Mouse (Mus musculus): ENCODE measurements around the gene Cdk5rap1. TPM values are rescaled to one million over a fixed set of nuclear protein-coding genes. Genes with fewer than 3 reads are reported as not detected.

The Cdk5rap1 gene
- 10.6 and 18.5 TPM in 2 replicates for polyA plus RNA-seq (2014; fragmentation: Nextera tagmentation; extraction: Ambion mirVana)

- peak within 1 kb of the TSS; percentile 83 for H3K4me3 ChIP-seq (ENCODE audit: low read length)
- peak within 1 kb of the TSS; percentile 95 for H3K27ac ChIP-seq (ENCODE audit: low read depth, low read length)
- WGBS: 14% methylated on average over 9 of the region's 9 CpGs
- H3K9ac ChIP-seq (ENCODE audit: low read depth, low read length): peak within 1 kb of the TSS; percentile 88
- peak within 1 kb of the TSS; percentile 67 for H3K4me2 ChIP-seq (replicated peaks; ENCODE audit: low read depth, low read length)
- peaks cover 17% of the 10 kb centered on the region; the same call in 1 of the 2 replicates for H3K36me3 ChIP-seq (ENCODE audit: control insufficient read depth, insufficient read depth, low read length)
- H3K9me3 ChIP-seq (ENCODE audit: control insufficient read depth, low read length): no peaks in the 10 kb centered on the region
- H3K27me3 ChIP-seq (ENCODE audit: control insufficient read depth, insufficient read depth, low read length): no peaks in the 10 kb centered on the region
- 0 out of 2 replicates have a peak, but pooled peaks cover 3% of the 10 kb centered on the region for H3K4me1 ChIP-seq (ENCODE audit: control insufficient read depth, insufficient read depth, low read length)
- ATAC-seq (ENCODE audit: low FRiP score, low TSS enrichment): peak; percentile 60
These were observed at the start of gene Cdk5rap1 for GRCm38 (mm10) chr2:154372842-154373500. Gene Cdk5rap1, minus strand, starts transcription at chr2:154373010.

DNA sequence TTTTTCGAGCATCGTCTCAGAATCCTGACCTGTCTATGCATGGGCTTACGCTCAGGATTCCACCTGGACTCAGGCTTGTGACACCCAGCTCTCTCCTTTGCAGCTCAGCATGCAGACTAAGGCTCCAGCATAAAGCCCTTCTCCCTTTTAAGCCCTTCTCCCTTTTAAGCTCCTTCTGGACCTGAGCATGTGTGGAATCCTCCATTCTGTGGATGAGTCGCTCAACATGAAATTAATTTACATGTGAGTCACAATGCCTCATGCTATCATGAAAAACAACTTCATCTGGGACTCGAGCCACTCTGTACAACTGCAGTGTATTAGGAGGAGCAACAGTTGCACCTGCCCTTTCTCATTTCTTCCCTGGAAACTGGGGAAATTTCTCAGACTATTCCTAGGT, 49.4 kb upstream of the Cdk5rap1 start:
- WGBS: 83% methylated on average over 5 of the region's 5 CpGs
- H3K36me3 ChIP-seq (ENCODE audit: control insufficient read depth, insufficient read depth, low read length): no peaks in the 10 kb centered on the region

GRCm38 (mm10) chr2:154420942-154421731, 48.3 kb upstream of the Cdk5rap1 start:
- H3K9ac ChIP-seq (ENCODE audit: low read depth, low read length): no peak overlapping the region
- no peak overlapping the region for H3K4me3 ChIP-seq (ENCODE audit: low read length)
- no peaks in the 10 kb centered on the region for H3K27me3 ChIP-seq (ENCODE audit: control insufficient read depth, insufficient read depth, low read length)
- H3K36me3 ChIP-seq (ENCODE audit: control insufficient read depth, insufficient read depth, low read length): no peaks in the 10 kb centered on the region
- peaks cover 5% of the 10 kb centered on the region; the same call in 1 of the 2 replicates for H3K9me3 ChIP-seq (ENCODE audit: control insufficient read depth, low read length)
- no peak overlapping the region for H3K4me2 ChIP-seq (replicated peaks; ENCODE audit: low read depth, low read length)
- H3K27ac ChIP-seq (ENCODE audit: low read depth, low read length): no peak overlapping the region
- 36% methylated on average over 7 of the region's 7 CpGs for WGBS
- ATAC-seq (ENCODE audit: low FRiP score, low TSS enrichment): peak; percentile 53
- H3K4me1 ChIP-seq (ENCODE audit: control insufficient read depth, insufficient read depth, low read length): peaks cover 5% of the 10 kb centered on the region; the same call in 1 of the 2 replicates

More for the DNA sequence above, 49.4 kb upstream of the Cdk5rap1 start:
- peaks cover 5% of the 10 kb centered on the region; the same call in 1 of the 2 replicates for H3K4me1 ChIP-seq (ENCODE audit: control insufficient read depth, insufficient read depth, low read length)
- no peak overlapping the region for H3K27ac ChIP-seq (ENCODE audit: low read depth, low read length)
- peaks cover 5% of the 10 kb centered on the region; the same call in 1 of the 2 replicates for H3K9me3 ChIP-seq (ENCODE audit: control insufficient read depth, low read length)
- no peaks in the 10 kb centered on the region for H3K27me3 ChIP-seq (ENCODE audit: control insufficient read depth, insufficient read depth, low read length)
- no peak overlapping the region for H3K4me2 ChIP-seq (replicated peaks; ENCODE audit: low read depth, low read length)
- H3K4me3 ChIP-seq (ENCODE audit: low read length): no peak overlapping the region
- no peak for ATAC-seq (ENCODE audit: low FRiP score, low TSS enrichment)
- H3K9ac ChIP-seq (ENCODE audit: low read depth, low read length): no peak overlapping the region

- H3K36me3 ChIP-seq (ENCODE audit: control insufficient read depth, insufficient read depth, low read length): no peaks in the 10 kb centered on the region
- H3K4me2 ChIP-seq (replicated peaks; ENCODE audit: low read depth, low read length): no peak overlapping the region
- no peaks in the 10 kb centered on the region for H3K27me3 ChIP-seq (ENCODE audit: control insufficient read depth, insufficient read depth, low read length)
- H3K4me1 ChIP-seq (ENCODE audit: control insufficient read depth, insufficient read depth, low read length): peaks cover 5% of the 10 kb centered on the region; the same call in 1 of the 2 replicates
- no peak overlapping the region for H3K27ac ChIP-seq (ENCODE audit: low read depth, low read length)
- no peak overlapping the region for H3K4me3 ChIP-seq (ENCODE audit: low read length)
- no peaks in the 10 kb centered on the region for H3K9me3 ChIP-seq (ENCODE audit: control insufficient read depth, low read length)
- no peak overlapping the region for H3K9ac ChIP-seq (ENCODE audit: low read depth, low read length)
- ATAC-seq (ENCODE audit: low FRiP score, low TSS enrichment): no peak
- WGBS: 85% methylated on average over 9 of the region's 9 CpGs
These were observed 47.1 kb upstream of the Cdk5rap1 start for GRCm38 (mm10) chr2:154419631-154420515.

DNA sequence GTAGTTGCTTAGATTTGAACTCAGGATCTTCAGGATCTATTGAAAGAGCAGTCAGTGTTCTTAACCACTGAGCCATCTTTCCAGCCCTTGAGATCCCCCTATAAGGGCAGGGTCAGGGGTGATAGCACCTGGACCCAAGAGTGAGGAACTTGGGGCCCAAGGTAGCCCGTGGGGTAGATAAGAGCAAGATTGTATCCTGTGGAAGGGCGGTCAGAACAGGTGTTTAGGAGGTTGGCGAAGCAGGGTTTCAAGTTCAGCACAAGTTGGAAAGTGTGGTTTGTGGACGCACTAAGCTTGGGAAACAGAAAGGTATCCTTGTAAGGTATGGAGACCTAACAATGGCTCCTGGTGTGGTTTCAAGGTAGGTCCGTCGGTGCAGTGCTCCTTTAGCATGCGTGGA, 45.2 kb upstream of the Cdk5rap1 start:
- Histone ChIP-seq H3K4me3 (ENCODE audit: low read length) (no peak overlapping the region), H3K4me1 (ENCODE audit: control insufficient read depth, insufficient read depth, low read length) (peaks cover 5% of the 10 kb centered on the region; the same call in 1 of the 2 replicates), H3K9me3 (ENCODE audit: control insufficient read depth, low read length) (no peaks in the 10 kb centered on the region), H3K27me3 (ENCODE audit: control insufficient read depth, insufficient read depth, low read length) (no peaks in the 10 kb centered on the region), H3K36me3 (ENCODE audit: control insufficient read depth, insufficient read depth, low read length) (no peaks in the 10 kb centered on the region), H3K27ac (ENCODE audit: low read depth, low read length) (no peak overlapping the region), H3K9ac (ENCODE audit: low read depth, low read length) (no peak overlapping the region), H3K4me2 (replicated peaks; ENCODE audit: low read depth, low read length) (no peak overlapping the region)
- 85% methylated on average over 7 of the region's 7 CpGs for WGBS
- ATAC-seq (ENCODE audit: low FRiP score, low TSS enrichment): no peak

DNA sequence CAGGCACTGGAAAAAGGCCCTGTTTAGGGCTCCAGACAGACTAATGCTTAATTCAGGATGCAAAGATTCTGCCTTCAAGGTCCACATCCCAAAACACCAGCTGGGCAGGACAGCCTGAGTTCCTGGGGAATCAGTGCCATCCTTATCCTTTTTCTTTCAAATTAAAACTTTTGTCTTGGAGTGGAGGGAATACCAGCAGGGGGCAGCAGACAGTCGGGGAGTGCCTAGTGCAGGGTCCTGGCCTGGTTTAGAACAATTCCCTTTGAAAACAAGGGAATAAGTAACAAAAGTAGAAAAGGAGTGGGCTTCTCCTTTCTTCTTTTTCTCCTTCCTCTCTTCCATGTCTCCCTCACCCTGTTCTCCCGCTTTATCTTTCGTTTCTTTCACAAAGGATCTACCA, 44.3 kb upstream of the Cdk5rap1 start:
- H3K9me3 ChIP-seq (ENCODE audit: control insufficient read depth, low read length): no peaks in the 10 kb centered on the region
- no peak overlapping the region for H3K4me2 ChIP-seq (replicated peaks; ENCODE audit: low read depth, low read length)
- no peaks in the 10 kb centered on the region for H3K36me3 ChIP-seq (ENCODE audit: control insufficient read depth, insufficient read depth, low read length)
- peaks cover 5% of the 10 kb centered on the region; the same call in 1 of the 2 replicates for H3K4me1 ChIP-seq (ENCODE audit: control insufficient read depth, insufficient read depth, low read length)
- no peak overlapping the region for H3K27ac ChIP-seq (ENCODE audit: low read depth, low read length)
- H3K27me3 ChIP-seq (ENCODE audit: control insufficient read depth, insufficient read depth, low read length): no peaks in the 10 kb centered on the region
- H3K9ac ChIP-seq (ENCODE audit: low read depth, low read length): no peak overlapping the region
- 10% methylated on average over 3 of the region's 3 CpGs for WGBS
- no peak overlapping the region for H3K4me3 ChIP-seq (ENCODE audit: low read length)
- ATAC-seq (ENCODE audit: low FRiP score, low TSS enrichment): no peak

- Histone ChIP-seq H3K27me3 (ENCODE audit: control insufficient read depth, insufficient read depth, low read length) (no peaks in the 10 kb centered on the region), H3K9ac (ENCODE audit: low read depth, low read length) (no peak overlapping the region), H3K4me1 (ENCODE audit: control insufficient read depth, insufficient read depth, low read length) (no peaks in the 10 kb centered on the region), H3K9me3 (ENCODE audit: control insufficient read depth, low read length) (no peaks in the 10 kb centered on the region), H3K36me3 (ENCODE audit: control insufficient read depth, insufficient read depth, low read length) (no peaks in the 10 kb centered on the region), H3K4me3 (ENCODE audit: low read length) (no peak overlapping the region), H3K27ac (ENCODE audit: low read depth, low read length) (no peak overlapping the region), H3K4me2 (replicated peaks; ENCODE audit: low read depth, low read length) (no peak overlapping the region)
- ATAC-seq (ENCODE audit: low FRiP score, low TSS enrichment): no peak
- WGBS: 61% methylated on average over 7 of the region's 7 CpGs
These were observed 39.3 kb upstream of the Cdk5rap1 start for GRCm38 (mm10) chr2:154412018-154412666.

DNA sequence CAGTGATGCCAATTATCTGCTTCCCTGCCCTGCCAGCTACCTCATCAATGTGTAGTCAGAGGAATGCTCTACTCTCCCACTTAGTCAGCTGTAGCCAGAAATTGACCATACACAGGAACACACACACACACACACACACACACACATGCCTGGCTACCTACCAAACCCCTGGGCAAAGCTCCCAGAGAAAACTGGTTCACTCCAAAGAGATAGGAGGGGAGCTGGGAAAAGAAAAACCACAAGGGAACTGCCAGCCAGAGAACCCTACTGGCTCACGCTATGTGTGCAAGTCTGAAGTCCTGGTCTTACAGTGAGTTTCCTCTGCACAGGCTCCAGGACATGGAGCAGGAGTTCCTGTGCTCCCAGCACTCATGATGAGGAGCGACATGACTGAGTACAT, 37.5 kb upstream of the Cdk5rap1 start:
- Histone ChIP-seq H3K36me3 (ENCODE audit: control insufficient read depth, insufficient read depth, low read length) (no peaks in the 10 kb centered on the region), H3K9me3 (ENCODE audit: control insufficient read depth, low read length) (no peaks in the 10 kb centered on the region), H3K4me2 (replicated peaks; ENCODE audit: low read depth, low read length) (no peak overlapping the region), H3K27me3 (ENCODE audit: control insufficient read depth, insufficient read depth, low read length) (no peaks in the 10 kb centered on the region), H3K4me1 (ENCODE audit: control insufficient read depth, insufficient read depth, low read length) (no peaks in the 10 kb centered on the region), H3K9ac (ENCODE audit: low read depth, low read length) (no peak overlapping the region), H3K4me3 (ENCODE audit: low read length) (no peak overlapping the region), H3K27ac (ENCODE audit: low read depth, low read length) (no peak overlapping the region)
- 56% methylated on average over 2 of the region's 2 CpGs for WGBS
- ATAC-seq (ENCODE audit: low FRiP score, low TSS enrichment): no peak
